Mouse (Mus musculus): ENCODE results near the gene Pcna. TPM values are rescaled to one million over a fixed set of nuclear protein-coding genes. Genes with fewer than 3 reads are reported as not detected.

The Pcna gene
- polyA plus RNA-seq, 1 experiment = 284 TPM

DNA sequence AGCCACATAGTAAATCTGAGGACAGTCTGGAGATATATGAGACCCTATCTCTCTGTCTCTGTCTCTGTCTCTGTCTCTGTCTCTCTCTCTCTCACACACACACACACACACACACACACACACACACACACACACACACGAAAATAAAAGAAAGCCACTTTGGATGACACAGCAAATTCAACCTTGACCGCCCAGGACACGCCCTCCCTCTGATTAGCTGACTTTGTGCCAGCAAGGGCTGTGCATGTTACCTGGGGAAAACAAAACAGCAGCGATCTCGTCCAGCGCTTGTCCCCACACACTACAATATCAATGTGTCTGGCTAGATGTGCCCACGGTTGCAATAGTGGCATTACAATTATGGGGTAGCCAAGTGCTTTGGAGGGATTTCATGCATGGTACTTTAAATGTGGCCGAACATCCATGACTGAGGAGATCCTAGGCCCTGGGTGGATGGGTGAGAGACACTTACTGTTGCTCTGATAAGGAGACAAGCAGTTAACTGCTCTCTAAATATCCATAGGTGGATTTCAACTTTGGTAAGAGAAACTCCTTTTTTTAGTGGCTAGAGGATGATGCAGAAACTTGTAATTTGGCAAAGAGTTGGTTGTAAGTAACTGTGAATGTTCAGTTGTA is 44.8 kb downstream of the Pcna start:
- Histone ChIP-seq H3K4me3 (replicated peaks; ENCODE audit: control insufficient read depth, low read depth, low read length) (no peak overlapping the region), H3K4me1 (ENCODE audit: control insufficient read depth, insufficient read depth, low read length) (no peaks in the 10 kb centered on the region; the same call in 1 of the 2 replicates), H3K27ac (ENCODE audit: control insufficient read depth, insufficient read depth, low read depth, low read length, poor library complexity) (no peak overlapping the region)
- no peak for TF ChIP-seq POLR2A (IDR thresholded peaks at IDR 0.05; ENCODE audit: borderline replicate concordance, control insufficient read depth, low read depth, low read length)
- no peak for TF ChIP-seq CTCF (IDR thresholded peaks at IDR 0.05; ENCODE audit: control insufficient read depth, insufficient read depth, low read length)
- 39% methylated on average over 8 of the region's 8 CpGs for WGBS

- WGBS = 83% methylated on average over 16 of the region's 16 CpGs
- no peak overlapping the region for H3K27ac ChIP-seq (ENCODE audit: control insufficient read depth, insufficient read depth, low read depth, low read length, poor library complexity)
- no peak overlapping the region for H3K4me3 ChIP-seq (replicated peaks; ENCODE audit: control insufficient read depth, low read depth, low read length)
- TF ChIP-seq POLR2A (IDR thresholded peaks at IDR 0.05; ENCODE audit: borderline replicate concordance, control insufficient read depth, low read depth, low read length) (no peak), CTCF (IDR thresholded peaks at IDR 0.05; ENCODE audit: control insufficient read depth, insufficient read depth, low read length) (no peak)
- no peaks in the 10 kb centered on the region; the same call in 1 of the 2 replicates for H3K4me1 ChIP-seq (ENCODE audit: control insufficient read depth, insufficient read depth, low read length)
These were observed 46.7 kb downstream of the Pcna start for GRCm38 (mm10) chr2:132206316-132206881.

DNA sequence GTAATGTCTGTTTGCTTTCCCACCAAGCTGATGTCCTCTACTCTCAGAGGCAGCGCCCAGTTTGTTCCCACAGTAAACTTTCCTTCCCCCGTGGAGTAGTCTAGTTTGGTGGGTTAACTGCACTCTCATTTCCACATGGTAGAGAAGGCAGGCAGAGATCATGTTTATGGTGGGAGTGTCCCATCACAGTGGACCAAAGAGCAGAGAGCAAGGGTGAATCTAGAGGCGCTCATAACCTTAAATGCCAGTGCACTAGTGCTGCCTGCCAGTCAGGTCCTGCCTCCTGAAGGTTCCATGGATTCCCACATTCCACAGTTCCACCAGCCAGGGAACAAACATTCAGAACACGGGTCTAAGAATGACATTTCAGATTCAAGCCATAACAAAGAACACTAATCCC is 47.6 kb downstream of the Pcna start:
- TF ChIP-seq POLR2A (IDR thresholded peaks at IDR 0.05; ENCODE audit: borderline replicate concordance, control insufficient read depth, low read depth, low read length) = no peak
- TF ChIP-seq CTCF (IDR thresholded peaks at IDR 0.05; ENCODE audit: control insufficient read depth, insufficient read depth, low read length) = no peak
- Histone ChIP-seq H3K4me1 (ENCODE audit: control insufficient read depth, insufficient read depth, low read length) (no peaks in the 10 kb centered on the region; the same call in 1 of the 2 replicates), H3K4me3 (replicated peaks; ENCODE audit: control insufficient read depth, low read depth, low read length) (no peak overlapping the region), H3K27ac (ENCODE audit: control insufficient read depth, insufficient read depth, low read depth, low read length, poor library complexity) (no peak overlapping the region)
- WGBS = 79% methylated on average over 4 of the region's 4 CpGs

DNA sequence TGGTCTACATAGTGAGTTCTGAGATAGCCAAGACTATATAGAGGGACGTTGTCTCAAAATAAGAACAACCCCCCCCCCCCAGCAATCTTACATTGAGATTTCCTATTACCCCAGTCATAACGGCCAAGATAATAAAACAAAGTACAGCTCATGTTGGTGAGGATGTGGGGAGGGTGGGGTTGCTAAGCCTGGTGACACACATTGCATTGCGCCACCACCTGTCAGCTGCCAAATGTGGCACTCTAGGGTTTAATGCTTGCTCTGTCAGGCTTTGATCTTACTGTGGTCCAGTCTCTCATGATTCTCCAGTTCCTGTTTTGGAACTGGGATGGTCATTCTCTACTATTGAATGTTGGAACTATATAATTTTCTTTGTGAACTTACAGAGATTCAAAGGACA is 49.3 kb downstream of the Pcna start:
- Histone ChIP-seq H3K27ac (ENCODE audit: control insufficient read depth, insufficient read depth, low read depth, low read length, poor library complexity) (no peak overlapping the region), H3K4me3 (replicated peaks; ENCODE audit: control insufficient read depth, low read depth, low read length) (no peak overlapping the region), H3K4me1 (ENCODE audit: control insufficient read depth, insufficient read depth, low read length) (no peaks in the 10 kb centered on the region; the same call in 1 of the 2 replicates)
- TF ChIP-seq CTCF (IDR thresholded peaks at IDR 0.05; ENCODE audit: control insufficient read depth, insufficient read depth, low read length) = peak; percentile 30; the same call in 1 of the 2 replicates
- TF ChIP-seq POLR2A (IDR thresholded peaks at IDR 0.05; ENCODE audit: borderline replicate concordance, control insufficient read depth, low read depth, low read length) = no peak
- 15% methylated on average over 3 of the region's 3 CpGs for WGBS

GRCm38 (mm10) chr2:132203186-132203585 is 49.9 kb downstream of the Pcna start:
- WGBS = 74% methylated on average over 3 of the region's 3 CpGs
- Histone ChIP-seq H3K4me1 (ENCODE audit: control insufficient read depth, insufficient read depth, low read length) (no peaks in the 10 kb centered on the region; the same call in 1 of the 2 replicates), H3K4me3 (replicated peaks; ENCODE audit: control insufficient read depth, low read depth, low read length) (no peak overlapping the region), H3K27ac (ENCODE audit: control insufficient read depth, insufficient read depth, low read depth, low read length, poor library complexity) (no peak overlapping the region)
- no peak for TF ChIP-seq CTCF (IDR thresholded peaks at IDR 0.05; ENCODE audit: control insufficient read depth, insufficient read depth, low read length)
- no peak for TF ChIP-seq POLR2A (IDR thresholded peaks at IDR 0.05; ENCODE audit: borderline replicate concordance, control insufficient read depth, low read depth, low read length)

Other genes starting within 250 kb of the Pcna start
- 17.9 and 35.7 TPM in 2 replicates for gene Rassf2, start 223.1 kb downstream of the Pcna start, polyA plus RNA-seq (2011; ENCODE audit: insufficient read depth, insufficient read length, low replicate concordance, missing spikeins)
- gene Slc23a2, start 108.2 kb downstream of the Pcna start, polyA plus RNA-seq (2011; ENCODE audit: insufficient read depth, insufficient read length, low replicate concordance, missing spikeins) = 3.9 and 12.2 TPM in 2 replicates
- 13.7 and 20.6 TPM in 2 replicates for gene Tmem230, start 5.5 kb downstream of the Pcna start, polyA plus RNA-seq (2011; ENCODE audit: insufficient read depth, insufficient read length, low replicate concordance, missing spikeins)
- gene Cds2, start 9.8 kb upstream of the Pcna start, polyA plus RNA-seq (2011; ENCODE audit: insufficient read depth, insufficient read length, low replicate concordance, missing spikeins) = 16.9 and 30.7 TPM in 2 replicates
- gene Prokr2, start 132.1 kb upstream of the Pcna start, polyA plus RNA-seq (2011; ENCODE audit: insufficient read depth, insufficient read length, low replicate concordance, missing spikeins) = 0.50 TPM in 1 of 2 replicates, not detected in the other